Mouse (Mus musculus): Measurements from ENCODE around the gene Slc25a35. TPM values are rescaled to one million over a fixed set of nuclear protein-coding genes. Genes with fewer than 3 reads are reported as not detected.

Gene Slc25a35
- total RNA-seq, 1 experiment: 2.7 TPM

DNA sequence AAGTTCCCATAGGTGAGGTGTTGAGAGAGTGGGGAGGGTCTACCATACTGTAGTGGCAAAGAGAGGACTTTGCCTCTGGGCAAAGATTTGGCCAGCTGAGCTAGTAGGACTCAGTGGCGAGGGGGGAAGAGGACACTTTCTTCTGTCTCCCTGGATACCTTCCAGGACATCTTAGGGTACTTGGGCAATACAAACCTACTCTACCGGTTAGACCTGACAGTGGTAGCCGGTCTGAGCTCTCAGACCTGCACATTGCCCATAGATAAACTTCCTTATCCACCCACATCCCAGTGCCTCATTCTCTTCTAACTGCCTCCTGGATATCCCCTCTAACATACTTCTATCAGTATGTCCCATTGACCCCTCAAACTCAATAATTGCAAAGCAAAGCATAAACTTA, 13.0 kb downstream of the Slc25a35 start:
- DNase-seq (ENCODE audit: low read depth, low spot score): no peak
- H3K36me3 ChIP-seq (ENCODE audit: control insufficient read depth, insufficient read depth, low read length, poor library complexity, severe bottlenecking): peaks cover 5% of the 10 kb centered on the region
- TF ChIP-seq ZC3H11A (IDR thresholded peaks at IDR 0.05; ENCODE audit: borderline replicate concordance, low read depth, low read length) (no peak), CHD2 (IDR thresholded peaks at IDR 0.05; ENCODE audit: low read depth, low read length) (no peak), MAFK (IDR thresholded peaks at IDR 0.05; ENCODE audit: insufficient read depth, low read depth, low read length) (no peak), HCFC1 (IDR thresholded peaks at IDR 0.05; ENCODE audit: borderline replicate concordance, insufficient read depth, low read length) (no peak), ZNF384 (IDR thresholded peaks at IDR 0.05; ENCODE audit: low read depth, low read length) (no peak)
- H3K4me1 ChIP-seq (ENCODE audit: control insufficient read depth in 2 of 2, insufficient read depth in 2 of 2, low read length in 2 of 2, poor library complexity in 1 of 2): no peaks in the 10 kb centered on the region
- in situ Hi-C loops (cut with MboI; ENCODE audit: low sequenced_read_pairs in 2 of 2, unreplicated experiment in 2 of 2): no loop called here
- H3K4me3 ChIP-seq (ENCODE audit: insufficient read depth in 1 of 2, low read depth in 1 of 2, low read length in 2 of 2, poor library complexity in 1 of 2, severe bottlenecking in 1 of 2): no peak overlapping the region
- no peak overlapping the region for H3K27ac ChIP-seq (ENCODE audit: insufficient read depth, low read depth, low read length, poor library complexity, severe bottlenecking)
- H3K9me3 ChIP-seq (ENCODE audit: control insufficient read depth, insufficient read depth, low read depth, low read length): no peaks in the 10 kb centered on the region
- H3K9ac ChIP-seq (ENCODE audit: insufficient read depth, low read depth, low read length, poor library complexity, severe bottlenecking): no peak overlapping the region

DNA sequence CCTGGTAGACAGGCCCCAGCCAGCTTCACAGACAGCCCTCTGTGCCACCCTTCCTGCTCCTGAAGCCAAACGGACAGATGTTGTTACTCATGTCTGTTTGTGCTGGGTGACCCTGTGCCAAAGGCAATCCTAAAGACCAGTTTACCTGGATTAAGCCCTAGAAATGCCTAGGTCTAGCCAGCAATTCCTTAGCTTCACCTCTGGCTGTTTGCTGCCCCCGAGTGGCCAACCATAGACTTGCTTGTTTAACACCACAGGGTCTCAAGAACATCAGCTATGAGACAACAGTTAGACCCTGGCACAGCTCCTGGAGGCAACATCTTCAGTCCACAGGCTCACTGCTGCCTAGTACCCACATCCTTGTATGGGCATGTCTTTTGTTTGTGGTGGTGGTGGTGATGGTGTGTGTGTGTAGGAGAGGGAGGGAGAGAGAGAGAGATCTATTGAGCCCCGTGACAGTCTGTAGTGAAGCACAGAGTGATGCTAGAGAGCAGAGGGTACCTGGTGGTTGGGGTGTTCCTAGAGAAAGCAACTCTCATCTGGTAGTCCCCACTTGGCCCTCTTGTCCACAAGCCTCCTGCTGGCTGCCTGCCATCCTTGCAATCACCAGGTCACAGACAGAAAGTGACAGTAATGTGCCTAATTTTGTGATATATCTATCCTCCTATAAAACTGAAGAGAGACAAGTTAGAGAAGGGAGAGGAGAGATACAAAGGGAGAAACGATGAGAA, 14.9 kb downstream of the Slc25a35 start:
- DNase-seq (ENCODE audit: low read depth, low spot score): peak; percentile 76
- peaks cover 15% of the 10 kb centered on the region for H3K36me3 ChIP-seq (ENCODE audit: control insufficient read depth, insufficient read depth, low read length, poor library complexity, severe bottlenecking)
- H3K4me3 ChIP-seq (ENCODE audit: insufficient read depth in 1 of 2, low read depth in 1 of 2, low read length in 2 of 2, poor library complexity in 1 of 2, severe bottlenecking in 1 of 2): no peak overlapping the region
- no peaks in the 10 kb centered on the region for H3K4me1 ChIP-seq (ENCODE audit: control insufficient read depth in 2 of 2, insufficient read depth in 2 of 2, low read length in 2 of 2, poor library complexity in 1 of 2)
- TF ChIP-seq ZC3H11A (IDR thresholded peaks at IDR 0.05; ENCODE audit: borderline replicate concordance, low read depth, low read length) (0 out of 2 replicates have a peak, but pooled peaks have one; percentile 37), ZNF384 (IDR thresholded peaks at IDR 0.05; ENCODE audit: low read depth, low read length) (no peak)
- no peak overlapping the region for H3K9ac ChIP-seq (ENCODE audit: insufficient read depth, low read depth, low read length, poor library complexity, severe bottlenecking)
- in situ Hi-C loops (cut with MboI; ENCODE audit: low sequenced_read_pairs in 2 of 2, unreplicated experiment in 2 of 2): no loop called here
- no peak overlapping the region for H3K27ac ChIP-seq (ENCODE audit: insufficient read depth, low read depth, low read length, poor library complexity, severe bottlenecking)
- H3K9me3 ChIP-seq (ENCODE audit: control insufficient read depth, insufficient read depth, low read depth, low read length): no peaks in the 10 kb centered on the region

DNA sequence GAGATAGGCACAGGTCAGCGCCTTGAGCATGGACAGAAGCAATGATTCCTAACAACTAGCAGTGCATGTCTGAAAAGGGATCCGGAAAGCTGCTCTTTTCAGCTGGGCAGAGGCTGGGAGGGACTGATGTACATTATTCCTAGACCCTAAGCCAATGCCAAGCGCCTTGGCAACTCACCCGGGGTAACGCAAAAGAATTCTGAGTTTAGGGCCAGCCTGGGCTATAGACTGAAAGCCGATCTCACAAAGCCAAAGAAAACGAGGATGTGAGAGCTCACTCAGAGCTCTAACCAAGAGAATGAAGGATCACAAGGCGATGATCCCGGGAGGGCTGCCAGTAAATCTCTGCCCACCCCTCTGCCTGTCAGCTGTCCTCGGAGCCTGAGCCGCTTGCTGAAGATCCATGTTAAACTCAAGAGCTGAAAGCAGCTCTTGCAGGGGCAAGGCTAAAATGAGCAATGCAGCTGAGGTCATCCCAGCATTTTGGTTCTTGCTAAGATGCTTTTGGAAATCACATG, 19.5 kb downstream of the Slc25a35 start:
- H3K9ac ChIP-seq (ENCODE audit: insufficient read depth, low read depth, low read length, poor library complexity, severe bottlenecking): no peak overlapping the region
- H3K4me1 ChIP-seq (ENCODE audit: control insufficient read depth in 2 of 2, insufficient read depth in 2 of 2, low read length in 2 of 2, poor library complexity in 1 of 2): no peaks in the 10 kb centered on the region
- TF ChIP-seq MAFK (IDR thresholded peaks at IDR 0.05; ENCODE audit: insufficient read depth, low read depth, low read length) (no peak), ZNF384 (IDR thresholded peaks at IDR 0.05; ENCODE audit: low read depth, low read length) (no peak), ZC3H11A (IDR thresholded peaks at IDR 0.05; ENCODE audit: borderline replicate concordance, low read depth, low read length) (no peak), HCFC1 (IDR thresholded peaks at IDR 0.05; ENCODE audit: borderline replicate concordance, insufficient read depth, low read length) (no peak), CHD2 (IDR thresholded peaks at IDR 0.05; ENCODE audit: low read depth, low read length) (no peak)
- peaks cover 52% of the 10 kb centered on the region for H3K36me3 ChIP-seq (ENCODE audit: control insufficient read depth, insufficient read depth, low read length, poor library complexity, severe bottlenecking)
- no peak overlapping the region for H3K4me3 ChIP-seq (ENCODE audit: insufficient read depth in 1 of 2, low read depth in 1 of 2, low read length in 2 of 2, poor library complexity in 1 of 2, severe bottlenecking in 1 of 2)
- in situ Hi-C loops (cut with MboI; ENCODE audit: low sequenced_read_pairs in 2 of 2, unreplicated experiment in 2 of 2): loop anchor here in 1 of 2 experiments (5.0 kb wide), 1 partner anchor 80 kb away; no protein-coding TSS in a partner anchor
- no peak overlapping the region for H3K27ac ChIP-seq (ENCODE audit: insufficient read depth, low read depth, low read length, poor library complexity, severe bottlenecking)
- no peak for DNase-seq (ENCODE audit: low read depth, low spot score)
- no peaks in the 10 kb centered on the region for H3K9me3 ChIP-seq (ENCODE audit: control insufficient read depth, insufficient read depth, low read depth, low read length)

DNA sequence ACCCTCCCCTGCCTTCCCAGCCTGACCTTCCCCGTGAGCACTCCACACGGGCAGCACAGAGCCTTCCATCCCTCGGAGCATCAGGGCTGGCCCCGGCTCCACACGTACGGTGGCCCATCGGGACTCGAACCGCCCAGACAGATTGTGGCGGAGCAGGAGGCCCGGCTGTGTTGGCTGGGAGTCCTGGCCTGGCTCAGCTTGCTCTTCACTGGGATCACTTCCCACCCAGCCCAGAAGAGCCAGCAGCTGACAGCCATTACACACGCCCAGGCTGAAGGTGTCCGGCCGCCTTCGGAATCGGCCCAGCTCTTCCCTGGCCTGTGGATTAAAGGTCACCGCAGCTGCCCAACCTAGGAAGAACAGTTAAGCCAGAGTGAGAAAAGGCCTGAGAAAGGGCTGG, 20.4 kb downstream of the Slc25a35 start:
- peaks cover 61% of the 10 kb centered on the region for H3K36me3 ChIP-seq (ENCODE audit: control insufficient read depth, insufficient read depth, low read length, poor library complexity, severe bottlenecking)
- TF ChIP-seq ZNF384 (IDR thresholded peaks at IDR 0.05; ENCODE audit: low read depth, low read length): no peak
- TF ChIP-seq CHD2 (IDR thresholded peaks at IDR 0.05; ENCODE audit: low read depth, low read length): no peak
- TF ChIP-seq ZC3H11A (IDR thresholded peaks at IDR 0.05; ENCODE audit: borderline replicate concordance, low read depth, low read length): no peak
- TF ChIP-seq MAFK (IDR thresholded peaks at IDR 0.05; ENCODE audit: insufficient read depth, low read depth, low read length): no peak
- TF ChIP-seq HCFC1 (IDR thresholded peaks at IDR 0.05; ENCODE audit: borderline replicate concordance, insufficient read depth, low read length): no peak
- H3K4me3 ChIP-seq (ENCODE audit: insufficient read depth in 1 of 2, low read depth in 1 of 2, low read length in 2 of 2, poor library complexity in 1 of 2, severe bottlenecking in 1 of 2): no peak overlapping the region
- in situ Hi-C loops (cut with MboI; ENCODE audit: low sequenced_read_pairs in 2 of 2, unreplicated experiment in 2 of 2): loop anchor here in 1 of 2 experiments (5.0 kb wide), 1 partner anchor 81 kb away; no protein-coding TSS in a partner anchor
- no peak overlapping the region; the same call in 1 of the 2 replicates for H3K27ac ChIP-seq (ENCODE audit: insufficient read depth, low read depth, low read length, poor library complexity, severe bottlenecking)
- H3K4me1 ChIP-seq (ENCODE audit: control insufficient read depth in 2 of 2, insufficient read depth in 2 of 2, low read length in 2 of 2, poor library complexity in 1 of 2): no peaks in the 10 kb centered on the region
- no peak for DNase-seq (ENCODE audit: low read depth, low spot score)
- H3K9me3 ChIP-seq (ENCODE audit: control insufficient read depth, insufficient read depth, low read depth, low read length): no peaks in the 10 kb centered on the region
- peak overlapping the region; percentile 7; the same call in 1 of the 2 replicates for H3K9ac ChIP-seq (ENCODE audit: insufficient read depth, low read depth, low read length, poor library complexity, severe bottlenecking)
